Mouse (Mus musculus) right cerebral cortex, adult 18-20 months (tissue): ENCODE results near the gene Cd2.

ENCODE experiments used
- DNase-seq: peaks from one replicate; pipeline ENCODE4 v3.0.0; 2022; ENCODE audit warnings: mixed read lengths

Cd2 gene

DNA sequence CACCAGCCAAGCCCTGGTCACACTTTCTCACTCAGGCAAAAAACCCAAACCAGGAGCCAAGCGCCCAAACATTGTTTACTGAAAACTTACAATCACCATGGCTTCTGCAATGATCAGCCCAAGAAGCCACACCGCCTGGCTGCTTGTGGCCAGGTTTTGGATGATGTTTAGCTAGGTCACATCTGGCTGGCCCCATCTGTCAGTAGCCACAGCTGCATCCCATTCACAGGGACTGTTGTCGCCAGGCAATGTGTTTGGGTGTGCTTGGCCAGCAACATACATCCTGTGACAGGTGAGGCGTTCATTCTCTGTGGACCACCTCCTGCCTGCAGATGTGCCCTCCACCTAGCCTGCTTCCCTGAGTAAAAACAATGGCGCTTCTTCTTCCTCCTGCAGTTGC is 4.9 kb upstream of the Cd2 start:
- DNase-seq = no peak

DNA sequence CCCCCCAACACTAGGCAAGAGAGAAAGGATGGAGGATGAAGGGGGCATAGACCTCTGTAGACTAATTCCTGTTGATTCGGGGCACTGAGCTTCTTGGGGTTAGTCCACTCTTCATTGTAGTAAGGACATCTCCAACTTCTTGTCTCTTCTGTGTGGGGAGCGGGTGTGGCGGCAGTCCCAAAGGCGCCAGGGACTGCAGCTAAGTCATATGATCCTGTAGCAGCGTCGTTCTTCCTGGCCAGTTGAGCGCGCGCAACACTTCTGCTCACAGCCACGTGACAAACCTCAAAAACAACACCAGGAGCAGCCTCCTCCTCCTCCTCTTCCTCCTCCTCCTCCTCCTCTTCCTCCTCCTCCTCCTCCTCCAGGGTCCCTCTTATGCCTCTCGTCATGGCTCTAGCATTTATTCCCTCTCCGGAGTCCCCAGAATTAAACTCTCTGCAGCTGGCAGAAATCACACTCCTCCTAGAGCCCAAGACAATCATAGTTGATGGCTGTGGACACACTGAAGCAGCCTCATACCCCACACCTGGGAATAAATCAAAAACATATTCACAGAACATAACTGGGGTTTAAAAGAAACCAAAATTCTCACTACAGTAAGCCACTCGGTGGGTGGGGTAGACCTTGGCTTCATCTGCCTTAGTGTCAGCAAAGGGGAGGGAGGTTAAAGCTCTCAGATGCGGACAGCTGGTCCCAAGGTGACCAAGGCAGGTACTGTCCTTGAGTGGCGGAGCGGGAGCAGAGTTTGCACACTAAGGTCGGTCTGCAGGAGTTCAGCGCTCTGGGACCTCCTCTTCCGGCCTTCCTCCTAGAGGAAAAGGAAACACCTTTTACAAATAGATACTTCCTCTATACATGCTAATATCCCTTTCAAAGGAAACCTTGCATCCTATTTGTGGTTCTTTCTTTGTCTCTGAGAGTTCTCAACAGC is 3.1 kb upstream of the Cd2 start:
- DNase-seq = no peak

- DNase-seq = no peak
These were observed 2.3 kb upstream of the Cd2 start for GRCm38 (mm10) chr3:101290036-101290435.

GRCm38 (mm10) chr3:101289406-101289805 is 1.7 kb upstream of the Cd2 start:
- no peak for DNase-seq

GRCm38 (mm10) chr3:101286336-101287325 is 1.1 kb downstream of the Cd2 start:
- DNase-seq = no peak

- DNase-seq = no peak
These were observed 1.9 kb downstream of the Cd2 start for GRCm38 (mm10) chr3:101285851-101286250.

GRCm38 (mm10) chr3:101285021-101285615 is 2.6 kb downstream of the Cd2 start:
- DNase-seq = no peak

DNA sequence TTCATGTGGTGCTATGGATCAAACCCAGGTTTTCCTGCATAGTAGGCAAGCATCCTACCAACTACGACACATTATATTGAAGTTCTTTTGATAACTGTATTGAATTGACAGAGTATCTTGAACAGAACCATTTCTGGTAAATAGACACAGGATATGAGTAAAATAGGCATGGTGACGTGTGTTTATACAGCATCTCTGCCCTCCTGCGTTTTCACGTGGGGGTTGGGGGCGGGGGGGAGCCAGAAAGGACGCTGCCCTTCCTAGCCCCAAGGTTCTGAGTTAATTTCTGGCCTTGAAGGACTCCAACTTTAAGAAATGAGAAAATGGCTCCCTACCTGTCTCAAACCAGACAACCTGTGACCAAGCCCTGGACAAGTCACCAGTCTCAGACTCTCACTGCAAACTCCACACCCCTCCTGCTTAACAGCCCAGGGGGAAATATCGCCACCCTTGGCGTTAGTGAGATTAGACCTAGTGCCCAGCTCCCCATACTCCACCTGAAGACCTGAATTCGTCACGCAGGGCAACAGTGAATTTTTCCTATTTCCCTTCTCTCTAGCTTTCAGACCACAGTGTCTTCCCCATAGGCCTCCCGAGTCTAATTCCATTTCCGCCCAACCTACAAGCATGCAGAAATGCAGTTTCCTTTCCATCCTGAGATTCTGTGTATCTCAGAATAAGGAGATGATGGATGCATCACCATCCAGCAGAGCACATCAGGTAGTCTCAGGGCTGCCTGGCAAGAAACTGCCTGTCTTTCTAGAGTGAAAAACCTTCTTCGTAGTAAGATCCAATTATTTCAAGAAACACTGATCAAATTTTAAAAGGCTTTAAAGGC is 3.7 kb downstream of the Cd2 start:
- DNase-seq = no peak

DNA sequence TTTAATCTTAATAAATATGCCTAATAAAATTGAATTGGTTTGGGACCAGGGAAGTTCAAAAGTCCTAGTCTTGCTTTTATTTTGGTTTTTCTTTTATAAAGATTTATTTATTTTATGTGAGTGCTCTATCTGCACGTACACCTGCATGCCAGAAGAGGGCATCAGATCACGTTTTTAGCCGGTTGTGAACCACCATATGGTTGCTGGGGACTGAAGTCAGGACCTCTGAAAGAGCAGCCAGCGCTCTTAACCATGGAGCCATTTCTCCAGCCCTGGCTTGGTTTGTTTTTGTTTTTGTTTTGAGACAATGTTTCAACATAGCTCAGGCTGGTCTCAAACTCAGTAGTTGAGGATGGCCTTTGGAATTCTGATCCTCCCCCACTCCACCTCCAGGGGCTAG is 4.3 kb downstream of the Cd2 start:
- DNase-seq = no peak

DNA sequence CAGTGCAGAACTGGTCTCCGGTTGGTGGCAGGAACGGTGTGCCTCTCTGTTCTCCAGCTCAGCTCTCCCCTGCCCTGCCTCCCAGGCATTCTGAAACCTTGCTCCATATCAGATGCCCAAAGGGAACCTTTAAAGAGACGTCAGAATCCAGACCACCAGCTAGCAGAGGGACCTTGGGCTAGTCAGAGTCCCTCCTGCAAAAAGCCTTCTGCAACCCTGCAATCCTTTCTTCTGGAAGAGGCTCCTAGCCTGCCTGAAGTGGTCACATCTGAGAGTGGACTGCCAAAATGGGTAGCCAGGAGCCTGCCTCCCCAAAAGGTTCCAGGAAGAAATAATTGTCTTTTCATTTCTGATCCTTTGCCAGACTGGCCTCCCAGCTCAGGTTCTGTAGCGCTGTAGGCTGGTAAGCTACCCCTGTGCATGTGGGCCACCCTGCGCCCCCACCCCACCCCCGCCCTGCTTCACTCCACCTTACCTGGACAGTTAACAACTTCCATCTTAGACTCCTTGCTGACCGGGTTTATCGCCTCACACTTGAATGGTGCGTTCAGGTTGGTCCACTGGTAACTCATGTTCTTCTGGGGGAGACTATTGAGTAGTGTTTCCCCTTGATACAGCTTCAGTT is 5.1 kb downstream of the Cd2 start:
- no peak for DNase-seq

DNA sequence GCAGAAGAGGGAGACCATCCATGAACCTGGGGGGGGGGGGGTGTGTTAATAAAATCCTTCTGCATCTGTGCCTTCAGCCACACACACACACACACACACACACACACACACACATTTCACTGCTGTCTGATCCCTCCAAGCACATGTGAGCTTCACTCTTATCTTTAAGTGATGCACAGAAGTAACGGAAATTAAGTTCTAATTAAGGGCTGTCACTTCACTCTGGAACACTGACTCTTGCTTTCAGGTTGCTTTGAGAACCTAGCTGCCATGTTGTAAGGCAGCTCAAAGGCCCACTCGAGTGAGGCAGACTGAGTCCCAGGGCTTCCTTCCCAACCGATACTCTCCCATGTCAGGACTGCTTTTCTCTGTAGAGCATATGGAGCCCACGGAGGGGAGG is 5.9 kb downstream of the Cd2 start:
- no peak for DNase-seq

DNA sequence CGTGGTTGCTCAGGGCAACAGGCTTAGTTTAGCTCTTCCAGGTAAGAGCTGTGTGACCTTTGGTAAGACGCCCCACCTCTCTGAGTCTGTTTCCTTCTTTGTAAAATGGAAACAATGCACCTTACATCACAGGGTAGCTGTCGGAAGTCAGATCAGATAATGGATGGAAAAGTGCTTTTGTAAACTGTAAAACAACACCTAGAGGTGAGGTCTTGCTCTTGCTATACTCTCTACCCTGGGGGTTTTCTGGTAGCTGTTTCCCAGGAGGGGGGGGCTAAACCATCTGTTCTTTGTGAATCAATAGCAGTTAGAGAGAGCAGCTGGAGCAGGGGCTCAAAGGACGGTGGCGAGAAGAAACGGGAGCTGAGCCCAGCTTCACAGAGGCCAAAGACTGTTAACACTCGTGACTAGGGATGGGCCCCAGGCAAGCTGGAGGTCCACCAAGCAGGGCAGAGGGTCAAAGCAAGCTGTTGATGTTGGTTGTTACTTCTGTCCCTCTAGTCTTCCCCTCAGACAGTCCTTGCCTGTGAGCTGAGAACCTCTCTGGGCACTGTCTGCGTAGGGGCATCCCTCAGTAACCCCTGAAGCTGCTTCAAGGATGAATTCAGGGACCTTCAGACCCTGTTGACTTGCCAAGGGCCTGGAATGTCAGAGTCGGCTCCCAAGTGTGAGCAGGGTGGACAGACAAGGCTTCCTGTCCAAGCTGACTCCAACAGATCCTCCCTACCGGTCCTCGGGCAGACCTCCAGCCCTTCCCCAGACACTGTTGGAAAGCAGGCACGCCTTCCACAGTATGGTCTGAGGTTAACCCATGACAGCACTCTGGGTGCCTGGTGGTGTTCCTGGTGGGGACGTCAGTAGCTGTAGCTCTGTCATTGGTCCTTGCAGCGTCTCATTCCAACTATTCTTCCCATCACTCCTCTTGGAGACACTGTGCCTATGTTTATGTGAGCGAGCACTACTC is 7.1 kb downstream of the Cd2 start:
- no peak for DNase-seq

- no peak for DNase-seq
These were observed 8.2 kb downstream of the Cd2 start for GRCm38 (mm10) chr3:101279561-101279960.

DNA sequence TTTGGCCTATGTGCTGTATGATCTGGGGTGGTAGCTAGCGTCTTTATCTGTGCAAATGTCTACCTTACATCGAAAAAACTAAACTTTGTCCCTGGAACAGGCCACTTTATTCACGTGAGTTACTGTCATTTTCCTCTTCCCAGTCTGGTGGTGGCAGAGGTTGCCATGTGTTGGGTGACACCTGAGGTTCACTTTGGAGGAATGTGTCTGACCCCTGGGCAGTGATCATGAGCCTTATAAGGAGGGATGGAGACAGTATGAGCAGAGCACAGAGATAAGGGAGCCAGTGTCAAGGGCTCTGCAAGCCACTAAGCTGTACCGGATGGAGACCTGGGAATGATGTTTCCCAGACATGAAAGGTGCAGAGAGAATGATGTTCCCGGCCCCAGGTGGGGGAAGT is 9.3 kb downstream of the Cd2 start:
- DNase-seq = no peak

GRCm38 (mm10) chr3:101277830-101278229 is 9.9 kb downstream of the Cd2 start:
- no peak for DNase-seq

- no peak for DNase-seq
These were observed 11.0 kb downstream of the Cd2 start for GRCm38 (mm10) chr3:101276501-101277320.

DNA sequence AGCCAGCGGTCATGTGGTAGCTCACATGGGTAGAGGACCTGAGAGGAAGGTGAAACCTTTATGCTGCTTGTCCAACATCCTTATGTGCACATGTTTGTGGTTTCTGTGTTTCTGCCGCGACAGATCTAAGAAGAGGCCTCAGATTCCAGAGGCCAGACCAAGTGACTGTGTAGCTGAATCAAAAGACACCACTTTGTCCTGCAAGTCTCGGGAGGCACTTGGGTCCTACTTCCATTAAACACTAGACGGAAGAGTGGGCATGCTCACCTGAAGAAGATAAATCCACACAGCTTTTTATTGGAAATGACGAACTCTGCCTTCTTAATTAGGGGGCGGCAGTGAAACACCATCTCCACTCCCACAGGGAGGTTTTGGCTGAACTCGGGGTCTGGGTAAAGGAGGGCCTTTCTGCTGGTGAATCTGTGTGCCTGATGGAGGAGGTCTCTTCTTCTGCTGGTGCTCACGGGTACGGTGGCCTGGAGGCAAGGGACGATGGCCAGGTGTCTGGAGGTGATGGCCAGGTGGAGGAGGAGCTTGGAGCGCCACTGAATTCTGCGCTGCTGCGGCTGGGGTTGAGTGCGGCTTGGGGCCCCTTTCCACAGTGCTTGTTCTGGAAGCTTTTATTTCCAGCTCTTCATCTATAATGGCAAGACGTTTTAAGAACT is 12.0 kb downstream of the Cd2 start:
- DNase-seq = no peak

DNA sequence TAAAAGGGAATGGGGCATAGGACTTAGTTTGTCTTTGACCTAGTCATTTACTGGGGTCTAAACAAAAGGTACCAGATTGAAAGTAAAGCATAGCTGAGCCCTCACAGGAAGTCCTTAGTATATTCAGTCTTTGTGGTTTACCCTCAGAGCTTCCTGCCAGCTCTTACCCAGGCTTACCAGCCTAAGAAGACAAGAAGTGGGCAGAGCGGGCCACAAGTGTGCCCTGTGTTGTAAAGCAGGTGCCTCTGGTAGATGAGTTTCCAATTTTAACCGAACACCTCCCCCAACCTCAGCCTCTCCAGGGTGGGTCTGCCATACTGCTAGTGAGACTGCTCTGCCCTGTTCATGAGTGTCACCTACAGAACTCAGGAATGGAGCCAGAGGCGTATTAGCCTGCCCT is 12.9 kb downstream of the Cd2 start:
- DNase-seq = no peak
